Mouse (Mus musculus): Measurements from ENCODE around the gene Fam168b.

GRCm38 (mm10) chr1:34858671-34859070, 15.8 kb upstream of the Fam168b start:
- TF ChIP-seq CTCF (IDR thresholded peaks at IDR 0.05; ENCODE audit: insufficient read depth, low read length) (no peak), POLR2A (IDR thresholded peaks at IDR 0.05; ENCODE audit: borderline replicate concordance, extremely low read depth, low read depth, low read length) (no peak)

All from lung, adult 2 months (tissue).